8 mouse cellular contexts compared by ENCODE assay signal in the genomic region with DNA sequence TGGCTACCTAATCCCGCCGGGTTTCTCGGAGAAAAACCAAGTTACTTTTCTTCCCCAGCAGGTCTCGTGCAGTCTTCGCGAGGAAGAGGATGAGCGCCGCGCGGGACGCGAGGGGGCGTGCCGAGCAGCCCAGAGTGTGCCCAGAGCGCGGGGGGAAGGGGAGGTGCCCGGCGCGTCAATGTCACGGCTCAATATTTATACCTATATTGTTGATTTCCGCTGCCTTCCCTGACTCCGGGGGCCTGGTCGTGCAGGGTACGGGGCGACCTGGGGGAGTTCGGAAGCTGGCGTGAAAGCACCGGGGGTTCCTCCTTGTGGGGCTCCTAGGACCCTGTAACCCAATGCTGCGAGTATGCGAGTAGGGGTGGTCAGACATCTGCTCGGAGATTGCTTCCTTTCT.
DNase-seq lines count a peak whose midpoint lies in the region; ATAC-seq and TF ChIP-seq lines count a peak whose summit lies in the region.

No protein-coding gene starts in this region.

- peak overlapping the region; percentile 67 for H3K4me3 ChIP-seq in lung, embryonic 16.5 days (ENCODE audit: low read length)
- H3K4me3 ChIP-seq in bone marrow, adult 2 months (replicated peaks; ENCODE audit: control insufficient read depth, low read depth, low read length) = peak overlapping the region; percentile 47
- peak overlapping the region; percentile 53 for H3K4me3 ChIP-seq in forebrain, embryonic 14.5 days (ENCODE audit: low read depth, low read length)

- TF ChIP-seq POLR2A in bone marrow, adult 2 months (IDR thresholded peaks at IDR 0.05; ENCODE audit: borderline replicate concordance, control insufficient read depth, low read depth, low read length) = no peak

- peaks cover 21% of the 10 kb centered on the region for H3K27me3 ChIP-seq in lung, embryonic 16.5 days (ENCODE audit: control insufficient read depth, insufficient read depth, low read depth, low read length)
- peaks cover 22% of the 10 kb centered on the region for H3K27me3 ChIP-seq in forebrain, embryonic 14.5 days (replicated peaks; ENCODE audit: control insufficient read depth, insufficient read depth, low read length)

- H3K4me1 ChIP-seq in lung, embryonic 16.5 days (replicated peaks; ENCODE audit: control insufficient read depth, insufficient read depth, low read length) = peaks cover 3% of the 10 kb centered on the region; the same call in 1 of the 2 replicates
- no peaks in the 10 kb centered on the region; the same call in 1 of the 2 replicates for H3K4me1 ChIP-seq in bone marrow, adult 2 months (ENCODE audit: control insufficient read depth, insufficient read depth, low read length)
- peaks cover 3% of the 10 kb centered on the region; the same call in 1 of the 2 replicates for H3K4me1 ChIP-seq in forebrain, embryonic 14.5 days (ENCODE audit: control insufficient read depth, insufficient read depth, low read length)

- H3K9ac ChIP-seq in lung, embryonic 16.5 days (ENCODE audit: low read length) = peak overlapping the region; percentile 64
- peak overlapping the region; percentile 50; the same call in 1 of the 2 replicates for H3K9ac ChIP-seq in forebrain, embryonic 14.5 days (ENCODE audit: low read length)

- H3K4me2 ChIP-seq in lung, embryonic 16.5 days (ENCODE audit: low read depth, low read length) = peak overlapping the region; percentile 99
- peak overlapping the region; percentile 99 for H3K4me2 ChIP-seq in forebrain, embryonic 14.5 days (ENCODE audit: low read length)

- 0% methylated on average over 29 of the region's 31 CpGs for WGBS in lung, embryonic 16.5 days
- WGBS in bone marrow, adult 2 months = under 1% methylated on average over 31 of the region's 31 CpGs
- WGBS in forebrain, embryonic 14.5 days = under 1% methylated on average over 31 of the region's 31 CpGs

- DNase-seq in lung, postnatal 14 days = no peak
- DNase-seq in forebrain, embryonic 14.5 days (ENCODE audit: low spot score) = peak; percentile 32
- DNase-seq in kidney, adult 9 months = peak; percentile 30
- DNase-seq in mesoderm, embryonic 11.5 days (ENCODE audit: low read depth, low spot score) = peak; percentile 48
- peak; percentile 25 to 55 for DNase-seq in thymus, postnatal 10 days (ENCODE audit: low spot score in 2 of 2)
- DNase-seq in right cerebral cortex, postnatal 10 days (ENCODE audit: low spot score in 2 of 2) = no peak

- no peaks in the 10 kb centered on the region for H3K36me3 ChIP-seq in lung, embryonic 16.5 days (ENCODE audit: control insufficient read depth, insufficient read depth, low read length)
- no peaks in the 10 kb centered on the region for H3K36me3 ChIP-seq in forebrain, embryonic 14.5 days (ENCODE audit: control insufficient read depth, insufficient read depth, low read length)

- peak; percentile 52 for ATAC-seq in lung, embryonic 16.5 days (ENCODE audit: low read depth)
- ATAC-seq in forebrain, embryonic 14.5 days = peak; percentile 72

- no peaks in the 10 kb centered on the region for H3K9me3 ChIP-seq in lung, embryonic 16.5 days (ENCODE audit: control insufficient read depth, low read length)
- H3K9me3 ChIP-seq in forebrain, embryonic 14.5 days (replicated peaks; ENCODE audit: control insufficient read depth, low read length) = no peaks in the 10 kb centered on the region

- TF ChIP-seq CTCF in bone marrow, adult 2 months (IDR thresholded peaks at IDR 0.05; ENCODE audit: control insufficient read depth, insufficient read depth, low read length) = no peak

- H3K27ac ChIP-seq in lung, embryonic 16.5 days (ENCODE audit: low read length) = no peak overlapping the region
- no peak overlapping the region for H3K27ac ChIP-seq in bone marrow, adult 2 months (ENCODE audit: control insufficient read depth, insufficient read depth, low read depth, low read length, poor library complexity)
- no peak overlapping the region for H3K27ac ChIP-seq in forebrain, embryonic 14.5 days (ENCODE audit: low read depth, low read length)

Comparison
In these comparisons a context has a peak if more than half of its experiments do, and no peak if none do; other contexts are left out.
1. DNase-seq: peak in forebrain, embryonic 14.5 days (single experiment), kidney, adult 9 months (single experiment), mesoderm, embryonic 11.5 days (single experiment) and thymus, postnatal 10 days (2 of 2); none in lung, postnatal 14 days (single experiment) and right cerebral cortex, postnatal 10 days (0 of 2).
2. Peak in every context shown above with its lines, with median percentiles within 50 percentile points of each other: H3K4me3 ChIP-seq.